Mouse (Mus musculus) ES-E14 (cell line): ENCODE data around the gene Samd1. TPM values are rescaled to one million over a fixed set of nuclear protein-coding genes. Genes with fewer than 3 reads are reported as not detected.
A peak's percentile ranks its signal among the peaks of the same experiment; 100 is the strongest.

Source experiments
- DNase-seq: peaks from one replicate; pipeline ENCODE4 v3.0.0-alpha.2; 2013; ENCODE audit warnings: low read depth, low spot score
- H3K27ac ChIP-seq: 2 replicates; pipeline ENCODE4 v1.5.1; 2012; ENCODE audit warnings: low read depth, mild to moderate bottlenecking, low read length, moderate library complexity, mixed read lengths; ENCODE audit not compliant: poor library complexity, insufficient read depth, severe bottlenecking
- H3K36me3 ChIP-seq: 2 replicates; pipeline ENCODE4 v1.6.1; 2012; ENCODE audit warnings: mild to moderate bottlenecking, low read length, moderate library complexity, mixed read lengths; ENCODE audit not compliant: control insufficient read depth, poor library complexity, insufficient read depth, severe bottlenecking
- H3K4me1 ChIP-seq, 2 experiments: fragments of 150-350 bp in 1 of 2; sonication (generic) in 1 of 2; 2 replicates each; pipeline ENCODE4 v1.6.1; 2012; ENCODE audit warnings: low read length in 2 of 2, mild to moderate bottlenecking in 1 of 2, mixed read lengths in 1 of 2; ENCODE audit not compliant: control insufficient read depth in 2 of 2, insufficient read depth in 2 of 2, poor library complexity in 1 of 2
- H3K4me3 ChIP-seq, 2 experiments: fragments of 150-350 bp in 1 of 2; sonication (generic) in 1 of 2; 2 replicates each; pipeline ENCODE4 v1.5.1; 2012; ENCODE audit warnings: low read length in 2 of 2, low read depth in 1 of 2, mild to moderate bottlenecking in 1 of 2, mixed read lengths in 1 of 2; ENCODE audit not compliant: insufficient read depth in 1 of 2, poor library complexity in 1 of 2, severe bottlenecking in 1 of 2
- H3K9ac ChIP-seq: 2 replicates; pipeline ENCODE4 v1.6.1; 2012; ENCODE audit warnings: low read depth, mild to moderate bottlenecking, low read length, mixed read lengths; ENCODE audit not compliant: poor library complexity, insufficient read depth, severe bottlenecking
- H3K9me3 ChIP-seq: fragments of 150-350 bp; sonication (generic); 2 replicates; pipeline ENCODE4 v1.6.1; 2012; ENCODE audit warnings: low read depth, mild to moderate bottlenecking, low read length; ENCODE audit not compliant: control insufficient read depth, insufficient read depth
- CHD2 ChIP-seq: IDR thresholded peaks from 2 replicates; pipeline ENCODE4 v1.6.1; 2014; ENCODE audit warnings: mild to moderate bottlenecking, low read depth, low read length, inconsistent platforms
- HCFC1 ChIP-seq: IDR thresholded peaks from 2 replicates; pipeline ENCODE4 v1.6.1; 2012; ENCODE audit warnings: low read length, inconsistent platforms, borderline replicate concordance; ENCODE audit not compliant: insufficient read depth
- MAFK ChIP-seq: IDR thresholded peaks from 2 replicates; pipeline ENCODE4 v1.6.1; 2014; ENCODE audit warnings: mild to moderate bottlenecking, low read depth, low read length, inconsistent platforms; ENCODE audit not compliant: insufficient read depth
- ZC3H11A ChIP-seq: IDR thresholded peaks from 2 replicates; pipeline ENCODE4 v1.6.1; 2012; ENCODE audit warnings: low read depth, mild to moderate bottlenecking, inconsistent platforms, low read length, borderline replicate concordance
- ZNF384 ChIP-seq: IDR thresholded peaks from 2 replicates; pipeline ENCODE4 v1.6.1; 2012; ENCODE audit warnings: low read depth, low read length, inconsistent platforms
- in situ Hi-C, 2 experiments: fragments of 600-800 bp; cut with MboI; formaldehyde crosslinking; loops; one replicate each; pipeline ENCODE4 v1.15.1; 2025; ENCODE audit warnings: low sequenced_read_pairs in 2 of 2, inconsistent platforms in 1 of 2; ENCODE audit not compliant: unreplicated experiment in 2 of 2
- total RNA-seq: library from RNA; depleted of rRNA; stranded (reverse); fragments of 300-350 nt; gene quantifications from 2 replicates; pipeline ENCODE4 v1.2.3, GENCODE M21; 2012

Gene Samd1
- total RNA-seq, 1 experiment = 125 TPM

GRCm38 (mm10) chr8:84042066-84042947, 44.8 kb downstream of the Samd1 start, which contains the start of gene Il27ra:
Il27ra (minus strand) TSS chr8:84042589.
- H3K4me1 ChIP-seq = peaks cover 6 to 14% of the 10 kb centered on the region in 2 experiments
- H3K36me3 ChIP-seq = no peaks in the 10 kb centered on the region
- peak within 1 kb of the TSS; percentile 15; the same call in 1 of the 2 replicates for H3K9ac ChIP-seq
- no peak within 1 kb of the TSS for H3K27ac ChIP-seq
- no peak for TF ChIP-seq ZC3H11A
- no peak for TF ChIP-seq HCFC1
- TF ChIP-seq MAFK = no peak
- no peak for TF ChIP-seq CHD2
- no peak for TF ChIP-seq ZNF384
- H3K4me3 ChIP-seq = peak within 1 kb of the TSS; percentile 51 to 66
- in situ Hi-C loops = no loop called here
- no peak for DNase-seq
- no peaks in the 10 kb centered on the region for H3K9me3 ChIP-seq

GRCm38 (mm10) chr8:84042948-84043342, 45.5 kb downstream of the Samd1 start:
- Histone ChIP-seq H3K36me3 (no peaks in the 10 kb centered on the region), H3K9ac (no peak overlapping the region), H3K4me1 (peaks cover 6 to 15% of the 10 kb centered on the region in 2 experiments), H3K9me3 (no peaks in the 10 kb centered on the region), H3K27ac (no peak overlapping the region), H3K4me3 (peak overlapping the region; percentile 20 to 29; a peak in 1 of 4 replicates)
- no peak for TF ChIP-seq MAFK
- no peak for DNase-seq
- in situ Hi-C loops = no loop called here

GRCm38 (mm10) chr8:84044103-84044502, 46.6 kb downstream of the Samd1 start:
- Histone ChIP-seq H3K27ac (no peak overlapping the region), H3K9me3 (no peaks in the 10 kb centered on the region), H3K36me3 (no peaks in the 10 kb centered on the region), H3K9ac (peak overlapping the region; percentile 61; the same call in 1 of the 2 replicates), H3K4me3 (peak overlapping the region; percentile 63 to 67), H3K4me1 (peaks cover 6 to 15% of the 10 kb centered on the region in 2 experiments)
- TF ChIP-seq HCFC1 (no peak), MAFK (no peak), CHD2 (no peak), ZNF384 (no peak)
- in situ Hi-C loops = no loop called here
- no peak for DNase-seq

GRCm38 (mm10) chr8:84044900-84045299, 47.4 kb downstream of the Samd1 start, which contains the start of gene Rln3:
Rln3 (minus strand) TSS chr8:84045000.
- Histone ChIP-seq H3K4me1 (peaks cover 6 to 15% of the 10 kb centered on the region in 2 experiments), H3K36me3 (no peaks in the 10 kb centered on the region), H3K27ac (no peak within 1 kb of the TSS), H3K9me3 (no peaks in the 10 kb centered on the region), H3K9ac (peak within 1 kb of the TSS; percentile 61), H3K4me3 (peak within 1 kb of the TSS; percentile 63 to 67)
- in situ Hi-C loops = no loop called here
- no peak for TF ChIP-seq HCFC1
- no peak for TF ChIP-seq ZC3H11A
- TF ChIP-seq MAFK = no peak
- no peak for TF ChIP-seq CHD2
- TF ChIP-seq ZNF384 = no peak
- DNase-seq = no peak
